Mouse (Mus musculus): ENCODE results near the gene Il6ra.

Gene Il6ra

DNA sequence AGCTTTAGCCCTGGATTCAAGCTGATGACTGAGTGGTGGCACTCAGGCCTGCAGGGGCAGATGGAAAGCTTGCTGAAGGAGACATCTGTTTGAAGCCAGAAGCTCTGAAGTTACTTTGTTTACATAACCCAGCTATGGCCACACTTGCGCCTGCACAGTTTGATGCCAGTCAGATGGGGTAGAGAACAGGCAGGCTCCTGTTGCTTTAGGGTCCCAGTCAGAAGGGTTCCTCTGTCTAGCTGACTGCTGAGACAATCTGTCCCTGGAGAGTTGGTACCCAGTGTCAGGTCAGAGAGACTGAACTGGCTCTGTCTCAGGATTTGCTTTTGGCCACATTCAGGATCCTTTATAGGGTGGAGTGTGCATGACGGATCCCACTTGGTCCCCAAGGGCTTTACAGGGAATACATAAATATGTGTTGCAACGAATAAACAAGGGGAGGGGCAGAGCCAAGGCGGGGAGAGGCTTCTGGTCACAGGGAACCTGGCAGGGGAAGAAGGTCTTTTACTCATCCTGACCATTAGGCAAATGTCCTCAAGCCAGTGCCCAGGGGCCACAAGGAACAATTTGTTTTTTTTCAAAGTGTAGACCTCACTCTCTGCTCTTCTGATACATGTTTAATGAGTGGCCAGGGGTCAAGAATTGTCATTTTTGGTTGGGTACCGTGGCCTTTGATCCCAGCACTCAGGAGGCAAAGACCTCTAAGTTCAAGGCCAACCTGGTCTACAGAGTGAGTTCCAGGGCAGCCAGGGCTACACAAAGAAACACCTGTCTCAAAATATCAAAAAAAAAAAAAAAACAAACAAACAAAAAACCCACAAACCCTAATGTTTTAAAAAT lies 3.1 kb downstream of the Il6ra start:
- no peak for DNase-seq

DNA sequence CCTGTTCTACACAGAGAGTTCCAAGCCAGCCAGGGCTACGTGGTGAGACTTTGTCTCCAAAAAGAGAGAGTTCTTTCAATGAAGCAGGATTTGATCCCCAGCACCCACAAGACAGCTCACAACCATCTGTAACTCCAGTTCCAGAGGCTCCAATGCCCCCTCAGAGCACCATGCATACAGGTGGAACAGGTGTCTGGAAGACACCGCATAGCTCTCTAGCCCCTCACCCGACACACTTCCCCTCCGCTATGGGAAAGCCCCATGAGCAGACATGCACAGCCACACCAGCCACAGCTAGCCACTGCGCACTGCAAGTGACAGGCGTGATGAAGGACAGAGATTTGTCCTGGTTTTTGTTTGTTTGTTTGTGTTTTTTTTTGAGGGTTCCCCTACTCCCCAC lies 4.2 kb downstream of the Il6ra start:
- DNase-seq, result no peak

DNA sequence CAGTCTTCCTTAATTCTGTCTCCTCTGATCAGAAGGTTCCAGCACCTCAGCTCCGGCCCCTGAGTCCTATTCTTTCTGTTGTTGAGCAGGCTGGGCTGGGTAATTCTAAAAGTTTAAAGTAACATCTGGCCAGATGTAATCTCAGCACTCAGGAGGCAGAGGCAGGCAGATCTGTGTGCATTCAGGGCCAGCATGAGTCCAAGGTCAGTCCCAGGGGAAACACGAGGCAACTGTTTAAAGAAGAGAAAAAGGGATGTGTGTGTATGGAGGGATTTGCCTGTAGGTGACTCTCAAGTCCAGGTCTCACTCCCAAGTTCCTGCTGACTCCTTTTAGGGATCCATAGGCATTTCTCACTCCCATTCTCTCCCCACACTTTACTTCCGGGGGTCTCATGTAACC lies 5.2 kb downstream of the Il6ra start:
- no peak for DNase-seq

GRCm38 (mm10) chr3:89899511-89899908 lies 13.5 kb downstream of the Il6ra start:
- no peak for DNase-seq

DNA sequence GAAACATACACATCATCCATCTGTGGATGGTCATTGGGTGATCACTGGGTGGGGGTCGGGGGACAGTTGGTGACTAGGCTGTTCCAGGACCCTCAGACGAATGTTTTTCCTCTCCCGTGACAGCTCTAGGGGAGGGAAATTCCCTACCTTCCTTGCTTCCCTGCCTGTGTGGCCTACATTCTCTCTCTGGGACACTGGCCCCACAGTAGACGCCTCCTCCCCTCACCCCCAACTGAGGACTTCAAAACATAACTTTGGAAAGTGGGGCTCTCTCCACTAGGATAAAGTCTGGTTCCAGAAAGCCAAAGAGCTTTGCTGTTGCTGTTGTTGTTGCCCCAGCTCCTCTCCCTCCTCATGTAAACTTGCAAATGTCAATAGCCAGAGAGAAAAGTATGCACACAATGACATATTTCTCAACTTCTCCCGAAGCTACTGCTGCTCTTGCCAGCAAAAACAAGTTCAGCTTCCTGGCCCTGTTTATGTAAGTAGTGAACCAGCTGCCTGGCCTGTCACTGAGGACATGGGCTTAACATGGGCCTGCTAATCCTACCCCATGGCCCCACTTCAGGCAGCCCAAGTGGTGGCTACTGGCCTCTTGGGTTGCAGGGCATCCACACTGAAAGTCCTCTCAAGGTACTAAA lies 14.0 kb downstream of the Il6ra start:
- DNase-seq, result no peak

- DNase-seq, result no peak
Measured at GRCm38 (mm10) chr3:89898011-89898410, 15.0 kb downstream of the Il6ra start.

GRCm38 (mm10) chr3:89897204-89897796 lies 15.7 kb downstream of the Il6ra start:
- no peak for DNase-seq

DNA sequence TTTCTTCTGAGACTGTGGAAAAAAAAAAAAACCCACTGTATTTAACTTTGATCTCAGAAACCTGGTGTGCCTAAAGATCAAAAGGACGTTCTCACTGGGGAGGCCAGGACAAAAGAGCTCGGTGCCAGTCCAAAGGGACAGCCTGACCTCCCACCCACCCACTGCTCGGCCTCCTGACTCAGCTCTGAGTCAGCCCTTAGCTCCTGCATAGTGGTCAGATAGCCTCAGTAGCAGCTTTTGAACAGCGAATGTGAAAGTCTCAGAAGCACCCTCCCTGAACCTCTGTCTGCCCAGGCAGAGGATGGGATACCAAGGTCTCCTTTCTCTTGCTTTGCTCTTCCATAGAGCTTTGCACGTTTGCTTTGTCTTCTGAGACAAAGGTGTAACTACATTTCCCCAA lies 16.4 kb downstream of the Il6ra start:
- no peak for DNase-seq

- DNase-seq, result no peak
Measured at GRCm38 (mm10) chr3:89892517-89893106, 20.4 kb downstream of the Il6ra start.

DNA sequence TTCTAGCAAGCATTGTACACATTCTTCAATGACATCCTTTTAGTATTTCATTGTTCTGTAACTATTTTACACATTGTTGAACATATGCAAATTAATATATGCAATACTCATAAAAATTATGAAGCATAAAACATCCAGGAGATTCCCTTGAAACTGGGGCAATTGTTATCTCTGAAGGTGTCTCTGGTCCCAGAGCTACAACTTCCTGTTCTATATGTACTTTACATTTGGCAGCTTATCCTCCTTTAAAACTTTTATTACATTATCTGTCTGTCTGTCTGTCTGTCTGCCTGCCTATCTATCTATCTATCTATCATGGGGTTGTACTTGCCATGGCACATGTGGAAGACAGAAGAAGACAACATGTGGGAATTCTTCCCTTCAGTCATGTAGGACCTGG lies 21.3 kb downstream of the Il6ra start:
- no peak for DNase-seq

GRCm38 (mm10) chr3:89889841-89890430 lies 23.1 kb downstream of the Il6ra start:
- DNase-seq, result no peak

- no peak for DNase-seq
Measured at GRCm38 (mm10) chr3:89887582-89888230, 25.3 kb downstream of the Il6ra start.

DNA sequence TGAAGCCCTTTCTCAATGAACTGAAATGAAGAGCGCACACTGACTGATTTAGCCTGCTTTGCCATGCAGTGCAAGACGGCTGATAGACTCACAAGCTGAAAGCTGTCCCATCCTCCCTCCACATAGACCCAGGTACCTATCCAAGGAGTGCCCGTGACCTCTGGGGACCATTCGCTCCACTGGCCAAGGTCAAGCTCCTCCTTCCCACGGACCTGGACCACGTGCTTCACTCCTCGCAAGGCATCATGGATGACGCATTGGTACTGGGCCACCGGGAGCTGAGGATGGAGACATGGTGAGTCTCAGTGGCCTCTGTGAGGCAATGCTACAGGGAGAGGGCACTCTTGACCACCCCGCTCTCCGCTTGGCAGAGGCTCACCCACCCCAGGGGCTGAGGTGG lies 27.2 kb downstream of the Il6ra start:
- no peak for DNase-seq

- no peak for DNase-seq
Measured at GRCm38 (mm10) chr3:89883582-89884041, 29.4 kb downstream of the Il6ra start.

DNA sequence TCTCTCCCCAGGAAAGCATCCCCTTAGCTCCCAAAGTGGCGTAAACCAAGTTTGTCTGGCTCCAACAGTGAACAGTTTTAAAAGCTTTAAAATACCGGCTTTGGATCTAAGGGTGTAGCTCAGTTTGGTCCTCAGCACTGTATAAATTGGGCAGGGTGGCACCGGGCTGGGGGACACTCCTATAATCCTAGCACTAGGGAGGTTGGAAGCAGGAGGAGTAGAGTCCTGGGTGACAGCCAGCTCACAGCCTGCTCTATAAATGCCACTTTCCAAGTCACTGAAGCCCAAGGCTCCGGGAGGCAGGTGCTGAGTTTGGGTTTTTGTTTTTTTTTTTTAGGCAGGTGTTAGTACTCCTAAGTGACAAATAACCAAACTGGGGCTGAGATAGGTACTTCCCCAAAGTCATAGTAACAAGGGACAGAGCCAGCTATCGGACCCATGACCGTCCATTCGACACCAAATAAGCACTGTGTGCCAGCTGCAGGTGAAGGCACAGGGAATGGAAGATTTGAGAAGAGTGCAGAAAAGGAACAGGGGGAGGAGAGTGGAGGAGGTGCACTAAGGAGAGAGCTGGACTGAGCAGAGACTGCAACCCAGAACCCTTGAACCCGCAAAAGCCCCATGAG lies 30.3 kb downstream of the Il6ra start:
- DNase-seq, result no peak

DNA sequence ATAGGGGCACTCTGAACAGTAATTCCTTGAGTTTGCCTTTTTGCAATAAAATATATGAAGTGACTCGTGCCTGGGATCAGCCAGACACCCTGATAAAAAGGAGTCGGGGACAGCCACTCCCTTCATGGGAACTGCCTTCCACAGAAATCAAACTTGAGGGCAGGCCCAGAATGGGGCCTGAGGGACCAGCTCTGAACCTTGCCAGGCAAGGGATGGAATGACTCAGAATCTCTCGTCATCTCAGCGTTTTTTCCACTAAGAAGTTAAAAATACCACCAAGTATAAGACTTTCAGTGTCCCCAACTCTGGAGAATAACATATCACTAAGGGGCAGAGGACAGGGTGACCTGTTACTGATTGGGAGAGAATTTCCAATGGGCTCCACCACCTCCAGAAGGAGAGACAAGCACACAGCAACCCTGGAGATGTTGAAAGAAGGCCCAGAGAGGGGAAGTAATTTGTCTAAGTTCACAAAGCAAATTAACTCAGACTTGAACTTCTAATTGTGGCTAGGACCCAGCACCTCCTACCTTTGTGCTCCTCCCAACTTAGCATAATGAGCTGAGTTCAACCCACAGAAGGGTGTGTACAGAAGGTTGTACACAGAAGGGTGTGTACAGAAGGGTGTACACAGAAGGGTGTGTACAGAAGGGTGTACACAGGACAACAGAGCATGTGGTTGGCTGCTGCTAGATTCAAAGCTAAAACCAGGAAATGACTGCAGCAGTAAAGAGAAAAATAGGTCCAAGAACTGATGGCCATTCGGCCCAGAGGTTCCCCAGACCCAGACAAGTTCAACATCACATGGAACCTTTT lies 32.8 kb downstream of the Il6ra start:
- no peak for DNase-seq

DNA sequence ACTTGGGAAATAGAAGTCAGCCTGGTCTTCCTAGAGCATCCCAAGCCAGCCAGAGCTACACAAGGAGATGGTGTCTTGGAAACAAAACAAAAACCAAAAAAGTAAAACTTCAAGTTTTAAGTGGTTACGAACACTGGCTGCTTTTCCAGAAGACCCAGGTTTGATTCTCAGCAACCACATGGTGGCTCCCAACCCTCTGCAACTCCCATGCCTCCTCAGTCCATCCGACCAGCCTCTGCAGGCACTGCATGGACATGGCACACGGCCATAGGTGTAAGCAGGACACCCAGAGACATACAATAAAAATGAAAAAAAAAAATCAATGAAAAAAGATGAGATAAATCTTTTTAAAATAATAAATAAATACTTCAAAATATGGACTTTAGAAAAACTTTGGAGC lies 33.7 kb downstream of the Il6ra start:
- no peak for DNase-seq

- DNase-seq, result no peak
Measured at GRCm38 (mm10) chr3:89878456-89878855, 34.5 kb downstream of the Il6ra start.

GRCm38 (mm10) chr3:89877129-89877528 lies 35.9 kb downstream of the Il6ra start:
- peak; percentile 13 for DNase-seq

DNA sequence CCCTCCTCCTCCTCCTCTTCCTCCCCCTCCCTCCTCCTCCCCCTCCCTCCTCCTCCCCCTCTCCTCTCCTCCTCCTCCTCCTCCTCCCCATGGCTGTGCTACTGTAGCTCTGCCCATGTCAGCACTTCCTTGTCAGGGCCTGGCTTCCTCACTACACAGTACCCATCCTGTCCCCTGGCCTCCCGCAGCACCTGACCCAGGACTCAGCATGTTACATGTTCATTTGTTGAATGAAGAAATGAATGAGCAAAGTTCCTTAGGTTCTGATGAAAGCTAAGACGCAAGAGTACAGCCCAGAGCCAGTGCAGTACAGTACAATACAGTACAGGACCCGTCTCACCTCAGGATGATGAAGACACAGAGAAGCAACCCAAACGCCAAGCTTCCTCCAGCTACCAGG lies 36.5 kb downstream of the Il6ra start:
- no peak for DNase-seq

DNA sequence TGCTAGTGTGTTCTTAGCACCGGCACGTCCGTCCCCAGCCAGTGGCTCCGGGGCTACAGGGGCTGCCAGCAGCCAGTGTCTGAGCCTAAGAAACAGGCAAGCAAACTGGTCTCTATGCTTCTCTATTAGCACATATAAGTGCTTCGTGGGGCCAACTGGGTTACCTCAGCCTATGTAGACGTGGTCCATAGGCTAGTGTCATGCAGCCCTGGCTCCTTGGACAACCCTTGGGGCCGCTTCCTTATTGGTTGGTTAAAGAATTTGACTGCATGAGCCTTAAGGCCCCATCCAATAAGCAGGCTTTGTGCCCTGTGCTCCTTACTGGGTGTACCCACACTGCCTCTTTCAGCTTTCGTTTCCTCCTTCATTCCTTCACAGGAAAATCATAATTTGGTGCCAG lies 37.2 kb downstream of the Il6ra start:
- no peak for DNase-seq

Data from cerebellum, adult 11-12 months (tissue).